In genomic region chr14:76009185-76009584, GRCm38 (mm10) we compare ENCODE assay signal across 8 mouse cellular contexts. TPM values are rescaled to one million over a fixed set of nuclear protein-coding genes. Genes with fewer than 3 reads are reported as not detected.
DNase-seq lines count a peak whose midpoint lies in the region; ATAC-seq and TF ChIP-seq lines count a peak whose summit lies in the region.

No protein-coding gene starts in this region.

- H3K4me3 ChIP-seq in kidney, embryonic 16.5 days (ENCODE audit: low read length), result peak overlapping the region; percentile 65
- peak overlapping the region; percentile 98 for H3K4me3 ChIP-seq in embryonic facial prominence, embryonic 12.5 days
- H3K4me3 ChIP-seq in intestine, postnatal 0 days (ENCODE audit: low read depth, low read length), result peak overlapping the region; percentile 84; the same call in 1 of the 2 replicates
- no peak overlapping the region for H3K4me3 ChIP-seq in neural tube, embryonic 14.5 days (ENCODE audit: low read depth, low read length)

- peak overlapping the region; percentile 75 for H3K4me2 ChIP-seq in kidney, embryonic 16.5 days (replicated peaks; ENCODE audit: low read depth, low read length)
- peak overlapping the region; percentile 78 for H3K4me2 ChIP-seq in embryonic facial prominence, embryonic 12.5 days (replicated peaks)
- H3K4me2 ChIP-seq in intestine, postnatal 0 days (replicated peaks; ENCODE audit: low read depth), result peak overlapping the region; percentile 70
- peak overlapping the region; percentile 78; the same call in 1 of the 2 replicates for H3K4me2 ChIP-seq in neural tube, embryonic 14.5 days (ENCODE audit: low read depth, low read length)

- no peak overlapping the region for H3K27ac ChIP-seq in kidney, embryonic 16.5 days (ENCODE audit: low read length)
- H3K27ac ChIP-seq in embryonic facial prominence, embryonic 12.5 days, result no peak overlapping the region
- no peak overlapping the region for H3K27ac ChIP-seq in intestine, postnatal 0 days (ENCODE audit: low read depth, low read length)
- no peak overlapping the region for H3K27ac ChIP-seq in neural tube, embryonic 14.5 days (ENCODE audit: low read depth, low read length)

- DNase-seq in kidney, postnatal 4 days, result no peak
- DNase-seq in urinary bladder, adult 2 months (ENCODE audit: low spot score), result no peak
- no peak for DNase-seq in frontal cortex, postnatal 10 days (ENCODE audit: low spot score in 2 of 2)
- DNase-seq in right cerebral cortex, adult 18-20 months, result no peak

- no peaks in the 10 kb centered on the region for H3K27me3 ChIP-seq in kidney, embryonic 16.5 days (ENCODE audit: insufficient read depth, low read length)
- no peaks in the 10 kb centered on the region for H3K27me3 ChIP-seq in embryonic facial prominence, embryonic 12.5 days
- no peaks in the 10 kb centered on the region for H3K27me3 ChIP-seq in intestine, postnatal 0 days (replicated peaks; ENCODE audit: control insufficient read depth, insufficient read depth, low read length)
- H3K27me3 ChIP-seq in neural tube, embryonic 14.5 days (ENCODE audit: control insufficient read depth, insufficient read depth, low read length), result no peaks in the 10 kb centered on the region

- no peaks in the 10 kb centered on the region for H3K9me3 ChIP-seq in kidney, embryonic 16.5 days (ENCODE audit: low read length)
- no peaks in the 10 kb centered on the region for H3K9me3 ChIP-seq in embryonic facial prominence, embryonic 12.5 days
- no peaks in the 10 kb centered on the region for H3K9me3 ChIP-seq in intestine, postnatal 0 days (ENCODE audit: control insufficient read depth)
- H3K9me3 ChIP-seq in neural tube, embryonic 14.5 days (ENCODE audit: control insufficient read depth, low read length), result no peaks in the 10 kb centered on the region

- no peak overlapping the region; the same call in 1 of the 2 replicates for H3K9ac ChIP-seq in kidney, embryonic 16.5 days (replicated peaks; ENCODE audit: low read length)
- H3K9ac ChIP-seq in embryonic facial prominence, embryonic 12.5 days, result no peak overlapping the region
- no peak overlapping the region for H3K9ac ChIP-seq in intestine, postnatal 0 days (ENCODE audit: low read depth, low read length)
- H3K9ac ChIP-seq in neural tube, embryonic 14.5 days (replicated peaks; ENCODE audit: low read depth, low read length), result no peak overlapping the region

- WGBS in kidney, embryonic 16.5 days, result 73% methylated on average over 5 of the region's 5 CpGs
- WGBS in embryonic facial prominence, embryonic 12.5 days, result 79% methylated on average over 5 of the region's 5 CpGs
- 76% methylated on average over 5 of the region's 5 CpGs for WGBS in intestine, postnatal 0 days
- WGBS in neural tube, embryonic 14.5 days, result 85% methylated on average over 5 of the region's 5 CpGs

- TF ChIP-seq CTCF in intestine, postnatal 0 days (IDR thresholded peaks at IDR 0.05; ENCODE audit: low read depth), result no peak

- no peaks in the 10 kb centered on the region for H3K36me3 ChIP-seq in kidney, embryonic 16.5 days (ENCODE audit: insufficient read depth, low read length)
- peaks cover 8% of the 10 kb centered on the region; the same call in 1 of the 2 replicates for H3K36me3 ChIP-seq in embryonic facial prominence, embryonic 12.5 days
- H3K36me3 ChIP-seq in intestine, postnatal 0 days (ENCODE audit: control insufficient read depth, insufficient read depth), result no peaks in the 10 kb centered on the region
- no peaks in the 10 kb centered on the region for H3K36me3 ChIP-seq in neural tube, embryonic 14.5 days (ENCODE audit: control insufficient read depth, insufficient read depth, low read length)

- H3K4me1 ChIP-seq in kidney, embryonic 16.5 days (ENCODE audit: insufficient read depth, low read length), result peaks cover 9% of the 10 kb centered on the region
- peaks cover 20% of the 10 kb centered on the region for H3K4me1 ChIP-seq in embryonic facial prominence, embryonic 12.5 days
- peaks cover 5% of the 10 kb centered on the region; the same call in 1 of the 2 replicates for H3K4me1 ChIP-seq in intestine, postnatal 0 days (replicated peaks; ENCODE audit: control insufficient read depth, insufficient read depth, low read length)
- peaks cover 15% of the 10 kb centered on the region for H3K4me1 ChIP-seq in neural tube, embryonic 14.5 days (ENCODE audit: control insufficient read depth, insufficient read depth, low read length)

- no peak for ATAC-seq in kidney, embryonic 16.5 days (ENCODE audit: low FRiP score, low TSS enrichment)
- ATAC-seq in embryonic facial prominence, embryonic 12.5 days (ENCODE audit: insufficient number of reproducible peaks, insufficient read depth, low FRiP score, low TSS enrichment), result no peak
- no peak for ATAC-seq in intestine, postnatal 0 days
- ATAC-seq in neural tube, embryonic 14.5 days (ENCODE audit: low read depth), result no peak

RNA-seq across cellular contexts. Expression of gene Gtf2f2, which starts 1.5 kb away (rescaled TPM):
- 35.1 and 35.5 TPM in 2 replicates for polyA plus RNA-seq in kidney, embryonic 16.5 days (2015; fragmentation: Nextera tagmentation; extraction: Ambion mirVana)
- 37.7 and 39.5 TPM in 2 replicates for polyA plus RNA-seq in embryonic facial prominence, embryonic 12.5 days (2016; fragmentation: Nextera tagmentation; extraction: Ambion mirVana)
- polyA plus RNA-seq in intestine, postnatal 0 days (2015; fragmentation: Nextera tagmentation; extraction: Ambion mirVana), result 25.8 and 26.2 TPM in 2 replicates
- 40.5 and 47.7 TPM in 2 replicates for polyA plus RNA-seq in neural tube, embryonic 14.5 days (2014; fragmentation: Nextera tagmentation; extraction: Ambion mirVana)
- polyA plus RNA-seq in urinary bladder, adult 2 months (2012; rRNA removed), result 16.4 and 16.7 TPM in 2 replicates

RNA-seq across cellular contexts. Expression of gene Kctd4, which starts 54.4 kb away (rescaled TPM):
- polyA plus RNA-seq in kidney, embryonic 16.5 days (2015; fragmentation: Nextera tagmentation; extraction: Ambion mirVana), result 0.27 and 0.41 TPM in 2 replicates
- 0.64 and 0.95 TPM in 2 replicates for polyA plus RNA-seq in embryonic facial prominence, embryonic 12.5 days (2016; fragmentation: Nextera tagmentation; extraction: Ambion mirVana)
- 0.39 and 0.50 TPM in 2 replicates for polyA plus RNA-seq in intestine, postnatal 0 days (2015; fragmentation: Nextera tagmentation; extraction: Ambion mirVana)
- 13.7 and 16.6 TPM in 2 replicates for polyA plus RNA-seq in neural tube, embryonic 14.5 days (2014; fragmentation: Nextera tagmentation; extraction: Ambion mirVana)
- polyA plus RNA-seq in urinary bladder, adult 2 months (2012; rRNA removed), result not detected in 2 replicates
